Mouse (Mus musculus) adrenal gland, postnatal 4 days (tissue): ENCODE results near the gene Bbs2. TPM values are rescaled to one million over a fixed set of nuclear protein-coding genes. Genes with fewer than 3 reads are reported as not detected.

Experiments
- DNase-seq, 2 experiments: peaks; one replicate each; pipeline ENCODE4 v3.0.0; 2021 to 2022; ENCODE audit warnings: low spot score in 2 of 2, mixed read lengths in 2 of 2
- total RNA-seq, 2 experiments: library from RNA; stranded (reverse); gene quantifications; 2 replicates each; pipeline ENCODE4 v1.2.3; 2021

Bbs2 gene
- total RNA-seq, 2 experiments from 2014 or later: 29.4 to 29.6 TPM

- peak in 1 of 2 experiments; percentile 9 for DNase-seq
Measured at GRCm38 (mm10) chr8:94104146-94104545, 5.4 kb upstream of the Bbs2 start.

GRCm38 (mm10) chr8:94098996-94099395 lies 268 bp upstream of the Bbs2 start:
- DNase-seq: no peak

- no peak for DNase-seq
Measured at GRCm38 (mm10) chr8:94094281-94094680, 4.4 kb downstream of the Bbs2 start.

- DNase-seq: no peak
Measured at GRCm38 (mm10) chr8:94092848-94093247, 5.9 kb downstream of the Bbs2 start.

- no peak for DNase-seq
Measured at GRCm38 (mm10) chr8:94089715-94090114, 9.0 kb downstream of the Bbs2 start.

- DNase-seq: no peak
Measured at GRCm38 (mm10) chr8:94087964-94088363, 10.8 kb downstream of the Bbs2 start.

- DNase-seq: no peak
Measured at GRCm38 (mm10) chr8:94076461-94077192, 22.1 kb downstream of the Bbs2 start.

GRCm38 (mm10) chr8:94068793-94069192 lies 29.9 kb downstream of the Bbs2 start:
- DNase-seq: no peak

GRCm38 (mm10) chr8:94066121-94066863 lies 32.4 kb downstream of the Bbs2 start:
- no peak for DNase-seq

GRCm38 (mm10) chr8:94057157-94057854 lies 41.4 kb downstream of the Bbs2 start:
- DNase-seq: no peak

- DNase-seq: no peak
Measured at GRCm38 (mm10) chr8:94052696-94053095, 46.0 kb downstream of the Bbs2 start.

- no peak for DNase-seq
Measured at GRCm38 (mm10) chr8:94047845-94048244, 50.9 kb downstream of the Bbs2 start.

GRCm38 (mm10) chr8:94037806-94038205 lies 60.9 kb downstream of the Bbs2 start:
- DNase-seq: no peak

GRCm38 (mm10) chr8:94036944-94037524 lies 61.7 kb downstream of the Bbs2 start, which contains the start of the genes Nudt21 and Ogfod1:
Nudt21 (minus strand) TSS chr8:94037031.
Ogfod1 (plus strand) TSS chr8:94037198.
- peak; percentile 62 to 84 for DNase-seq

GRCm38 (mm10) chr8:94036541-94036940 lies 62.2 kb downstream of the Bbs2 start:
- peak; percentile 21 to 48 for DNase-seq

GRCm38 (mm10) chr8:94035200-94035599 lies 63.5 kb downstream of the Bbs2 start:
- DNase-seq: no peak

GRCm38 (mm10) chr8:94033601-94034000 lies 65.1 kb downstream of the Bbs2 start:
- DNase-seq: no peak

- no peak for DNase-seq
Measured at GRCm38 (mm10) chr8:94029701-94030100, 69.0 kb downstream of the Bbs2 start.

GRCm38 (mm10) chr8:94023916-94024315 lies 74.8 kb downstream of the Bbs2 start:
- DNase-seq: no peak
